Mouse (Mus musculus): ENCODE data around the gene Inpp4b. TPM values are rescaled to one million over a fixed set of nuclear protein-coding genes. Genes with fewer than 3 reads are reported as not detected.
"Not testable (repeated sequence)": the region's sequence is repeated elsewhere in the genome, so short reads cannot be mapped to it uniquely, and the experiment has no call there.

Gene Inpp4b
- polyA plus RNA-seq, 1 experiment from 2014 or later = 4.2 TPM

GRCm38 (mm10) chr8:82028896-82029295 lies 686.5 kb downstream of the Inpp4b start:
- no peaks in the 10 kb centered on the region for H3K9me3 ChIP-seq (ENCODE audit: control insufficient read depth, low read length)
- no peak overlapping the region for H3K4me2 ChIP-seq (ENCODE audit: low read depth)
- H3K4me3 ChIP-seq (ENCODE audit: low read depth, low read length) = no peak overlapping the region
- no peaks in the 10 kb centered on the region for H3K36me3 ChIP-seq (ENCODE audit: control insufficient read depth, insufficient read depth, low read length)
- H3K4me1 ChIP-seq (ENCODE audit: control insufficient read depth, insufficient read depth, low read length) = no peaks in the 10 kb centered on the region
- 49% methylated on average over 1 of the region's 1 CpGs for WGBS
- no peak for DNase-seq (ENCODE audit: low spot score)
- no peaks in the 10 kb centered on the region for H3K27me3 ChIP-seq (ENCODE audit: control insufficient read depth, insufficient read depth, low read length)
- H3K27ac ChIP-seq (ENCODE audit: low read depth, low read length) = no peak overlapping the region
- no peak for ATAC-seq (ENCODE audit: insufficient read depth, low FRiP score, low TSS enrichment)
- no peak overlapping the region for H3K9ac ChIP-seq (ENCODE audit: low read length)

GRCm38 (mm10) chr8:82032035-82032434 lies 689.7 kb downstream of the Inpp4b start:
- not testable (repeated sequence) for H3K27ac ChIP-seq (ENCODE audit: low read depth, low read length); ATAC-seq (ENCODE audit: insufficient read depth, low FRiP score, low TSS enrichment); DNase-seq (ENCODE audit: low spot score); H3K4me2 ChIP-seq (ENCODE audit: low read depth); H3K4me1 ChIP-seq (ENCODE audit: control insufficient read depth, insufficient read depth, low read length); H3K4me3 ChIP-seq (ENCODE audit: low read depth, low read length); H3K9ac ChIP-seq (ENCODE audit: low read length); H3K9me3 ChIP-seq (ENCODE audit: control insufficient read depth, low read length); H3K27me3 ChIP-seq (ENCODE audit: control insufficient read depth, insufficient read depth, low read length); H3K36me3 ChIP-seq (ENCODE audit: control insufficient read depth, insufficient read depth, low read length)

- Histone ChIP-seq H3K27me3 (ENCODE audit: control insufficient read depth, insufficient read depth, low read length) (no peaks in the 10 kb centered on the region), H3K9ac (ENCODE audit: low read length) (no peak overlapping the region), H3K36me3 (ENCODE audit: control insufficient read depth, insufficient read depth, low read length) (no peaks in the 10 kb centered on the region), H3K4me3 (ENCODE audit: low read depth, low read length) (no peak overlapping the region), H3K27ac (ENCODE audit: low read depth, low read length) (no peak overlapping the region), H3K4me2 (ENCODE audit: low read depth) (no peak overlapping the region), H3K4me1 (ENCODE audit: control insufficient read depth, insufficient read depth, low read length) (no peaks in the 10 kb centered on the region), H3K9me3 (ENCODE audit: control insufficient read depth, low read length) (no peaks in the 10 kb centered on the region)
- ATAC-seq (ENCODE audit: insufficient read depth, low FRiP score, low TSS enrichment) (no peak), DNase-seq (ENCODE audit: low spot score) (no peak)
- 77% methylated on average over 3 of the region's 3 CpGs for WGBS
These were observed 711.7 kb downstream of the Inpp4b start for GRCm38 (mm10) chr8:82054030-82054429.

GRCm38 (mm10) chr8:82067619-82068018 lies 725.3 kb downstream of the Inpp4b start:
- H3K4me1 ChIP-seq (ENCODE audit: control insufficient read depth, insufficient read depth, low read length) = no peaks in the 10 kb centered on the region
- no peaks in the 10 kb centered on the region for H3K9me3 ChIP-seq (ENCODE audit: control insufficient read depth, low read length)
- H3K4me3 ChIP-seq (ENCODE audit: low read depth, low read length) = no peak overlapping the region
- no peak overlapping the region for H3K9ac ChIP-seq (ENCODE audit: low read length)
- H3K27me3 ChIP-seq (ENCODE audit: control insufficient read depth, insufficient read depth, low read length) = no peaks in the 10 kb centered on the region
- 91% methylated on average over 3 of the region's 3 CpGs for WGBS
- H3K4me2 ChIP-seq (ENCODE audit: low read depth) = no peak overlapping the region
- H3K27ac ChIP-seq (ENCODE audit: low read depth, low read length) = no peak overlapping the region
- H3K36me3 ChIP-seq (ENCODE audit: control insufficient read depth, insufficient read depth, low read length) = no peaks in the 10 kb centered on the region
- no peak for DNase-seq (ENCODE audit: low spot score)
- ATAC-seq (ENCODE audit: insufficient read depth, low FRiP score, low TSS enrichment) = no peak

- Histone ChIP-seq H3K36me3 (ENCODE audit: control insufficient read depth, insufficient read depth, low read length) (no peaks in the 10 kb centered on the region), H3K4me1 (ENCODE audit: control insufficient read depth, insufficient read depth, low read length) (no peaks in the 10 kb centered on the region), H3K9ac (ENCODE audit: low read length) (no peak overlapping the region), H3K4me3 (ENCODE audit: low read depth, low read length) (no peak overlapping the region), H3K9me3 (ENCODE audit: control insufficient read depth, low read length) (no peaks in the 10 kb centered on the region), H3K27ac (ENCODE audit: low read depth, low read length) (no peak overlapping the region), H3K27me3 (ENCODE audit: control insufficient read depth, insufficient read depth, low read length) (no peaks in the 10 kb centered on the region), H3K4me2 (ENCODE audit: low read depth) (no peak overlapping the region)
- no peak for DNase-seq (ENCODE audit: low spot score)
- no peak for ATAC-seq (ENCODE audit: insufficient read depth, low FRiP score, low TSS enrichment)
These were observed 736.9 kb downstream of the Inpp4b start for GRCm38 (mm10) chr8:82079267-82079666.

- not testable (repeated sequence) for H3K9ac ChIP-seq (ENCODE audit: low read length); DNase-seq (ENCODE audit: low spot score); H3K27ac ChIP-seq (ENCODE audit: low read depth, low read length)
These were observed 744.3 kb downstream of the Inpp4b start for GRCm38 (mm10) chr8:82086631-82087030.

GRCm38 (mm10) chr8:82090901-82091300 lies 748.5 kb downstream of the Inpp4b start:
- 86% methylated on average over 1 of the region's 1 CpGs for WGBS

More at GRCm38 (mm10) chr8:82086631-82087030, 744.3 kb downstream of the Inpp4b start:
- not testable (repeated sequence) for H3K4me1 ChIP-seq (ENCODE audit: control insufficient read depth, insufficient read depth, low read length); H3K4me2 ChIP-seq (ENCODE audit: low read depth); H3K9me3 ChIP-seq (ENCODE audit: control insufficient read depth, low read length); H3K27me3 ChIP-seq (ENCODE audit: control insufficient read depth, insufficient read depth, low read length); H3K4me3 ChIP-seq (ENCODE audit: low read depth, low read length); H3K36me3 ChIP-seq (ENCODE audit: control insufficient read depth, insufficient read depth, low read length); ATAC-seq (ENCODE audit: insufficient read depth, low FRiP score, low TSS enrichment)
- 93% methylated on average over 7 of the region's 7 CpGs for WGBS

GRCm38 (mm10) chr8:82093274-82093673 lies 750.9 kb downstream of the Inpp4b start:
- Histone ChIP-seq H3K9ac (ENCODE audit: low read length) (no peak overlapping the region), H3K27me3 (ENCODE audit: control insufficient read depth, insufficient read depth, low read length) (no peaks in the 10 kb centered on the region), H3K4me1 (ENCODE audit: control insufficient read depth, insufficient read depth, low read length) (no peaks in the 10 kb centered on the region), H3K4me2 (ENCODE audit: low read depth) (no peak overlapping the region), H3K9me3 (ENCODE audit: control insufficient read depth, low read length) (no peaks in the 10 kb centered on the region), H3K27ac (ENCODE audit: low read depth, low read length) (no peak overlapping the region), H3K36me3 (ENCODE audit: control insufficient read depth, insufficient read depth, low read length) (no peaks in the 10 kb centered on the region), H3K4me3 (ENCODE audit: low read depth, low read length) (no peak overlapping the region)
- DNase-seq (ENCODE audit: low spot score) = no peak
- no peak for ATAC-seq (ENCODE audit: insufficient read depth, low FRiP score, low TSS enrichment)

More at GRCm38 (mm10) chr8:82090901-82091300, 748.5 kb downstream of the Inpp4b start:
- DNase-seq (ENCODE audit: low spot score) (no peak), ATAC-seq (ENCODE audit: insufficient read depth, low FRiP score, low TSS enrichment) (no peak)
- Histone ChIP-seq H3K4me1 (ENCODE audit: control insufficient read depth, insufficient read depth, low read length) (no peaks in the 10 kb centered on the region), H3K9ac (ENCODE audit: low read length) (no peak overlapping the region), H3K9me3 (ENCODE audit: control insufficient read depth, low read length) (no peaks in the 10 kb centered on the region), H3K27me3 (ENCODE audit: control insufficient read depth, insufficient read depth, low read length) (no peaks in the 10 kb centered on the region), H3K36me3 (ENCODE audit: control insufficient read depth, insufficient read depth, low read length) (no peaks in the 10 kb centered on the region), H3K4me3 (ENCODE audit: low read depth, low read length) (no peak overlapping the region), H3K4me2 (ENCODE audit: low read depth) (no peak overlapping the region), H3K27ac (ENCODE audit: low read depth, low read length) (no peak overlapping the region)

- no peak for ATAC-seq (ENCODE audit: insufficient read depth, low FRiP score, low TSS enrichment)
- DNase-seq (ENCODE audit: low spot score) = no peak
- H3K9me3 ChIP-seq (ENCODE audit: control insufficient read depth, low read length) = no peaks in the 10 kb centered on the region
These were observed 762.2 kb downstream of the Inpp4b start for GRCm38 (mm10) chr8:82104560-82104959.

More at GRCm38 (mm10) chr8:82104560-82104959, 762.2 kb downstream of the Inpp4b start:
- H3K4me2 ChIP-seq (ENCODE audit: low read depth) = no peak overlapping the region
- H3K4me1 ChIP-seq (ENCODE audit: control insufficient read depth, insufficient read depth, low read length) = no peaks in the 10 kb centered on the region
- H3K4me3 ChIP-seq (ENCODE audit: low read depth, low read length) = no peak overlapping the region
- no peak overlapping the region for H3K27ac ChIP-seq (ENCODE audit: low read depth, low read length)
- no peaks in the 10 kb centered on the region for H3K27me3 ChIP-seq (ENCODE audit: control insufficient read depth, insufficient read depth, low read length)
- H3K9ac ChIP-seq (ENCODE audit: low read length) = no peak overlapping the region
- H3K36me3 ChIP-seq (ENCODE audit: control insufficient read depth, insufficient read depth, low read length) = no peaks in the 10 kb centered on the region

Measured in neural tube, embryonic 11.5 days (tissue).